15 mouse cellular contexts compared by ENCODE assay signal in genomic region chr15:63052570-63053255, GRCm38 (mm10).
DNase-seq lines count a peak whose midpoint lies in the region; ATAC-seq lines count a peak whose summit lies in the region.
"Had no signal": no experiment of that assay in that cellular context is flagged by ENCODE, and none has a peak within 500 bp of the region (broad histone marks: within the 10 kb centered on the region; RNA-seq: fewer than 3 reads in every experiment).

No protein-coding gene starts in this region.

- H3K9me3 ChIP-seq in hindbrain, embryonic 10.5 days = no peaks in the 10 kb centered on the region
- no peaks in the 10 kb centered on the region for H3K9me3 ChIP-seq in hindbrain, embryonic 14.5 days (ENCODE audit: control insufficient read depth, low read length)
- H3K9me3 ChIP-seq in embryonic facial prominence, embryonic 10.5 days = no peaks in the 10 kb centered on the region
- H3K9me3 ChIP-seq: intestine, embryonic 15.5 days had no signal

- H3K36me3 ChIP-seq in hindbrain, embryonic 10.5 days = no peaks in the 10 kb centered on the region
- H3K36me3 ChIP-seq in hindbrain, embryonic 14.5 days (replicated peaks; ENCODE audit: control insufficient read depth, insufficient read depth) = no peaks in the 10 kb centered on the region
- no peaks in the 10 kb centered on the region for H3K36me3 ChIP-seq in embryonic facial prominence, embryonic 10.5 days (replicated peaks)
- H3K36me3 ChIP-seq: intestine, embryonic 15.5 days had no signal

- H3K4me1 ChIP-seq in hindbrain, embryonic 10.5 days (replicated peaks) = peaks cover 16% of the 10 kb centered on the region
- H3K4me1 ChIP-seq in hindbrain, embryonic 14.5 days (replicated peaks; ENCODE audit: control insufficient read depth, insufficient read depth, low read length) = no peaks in the 10 kb centered on the region
- peaks cover 24% of the 10 kb centered on the region for H3K4me1 ChIP-seq in embryonic facial prominence, embryonic 10.5 days
- H3K4me1 ChIP-seq: intestine, embryonic 15.5 days had no signal

- no peak overlapping the region for H3K4me3 ChIP-seq in hindbrain, embryonic 10.5 days
- H3K4me3 ChIP-seq in hindbrain, embryonic 14.5 days (replicated peaks; ENCODE audit: low read length) = no peak overlapping the region
- no peak overlapping the region for H3K4me3 ChIP-seq in embryonic facial prominence, embryonic 10.5 days
- H3K4me3 ChIP-seq: intestine, embryonic 15.5 days had no signal

- ATAC-seq in hindbrain, embryonic 14.5 days (ENCODE audit: low FRiP score) = no peak
- ATAC-seq: intestine, embryonic 15.5 days; midbrain, embryonic 16.5 days had no signal

- H3K4me2 ChIP-seq in hindbrain, embryonic 14.5 days (replicated peaks) = no peak overlapping the region
- H3K4me2 ChIP-seq: intestine, embryonic 15.5 days had no signal

- peaks cover 16% of the 10 kb centered on the region; the same call in 1 of the 2 replicates for H3K27me3 ChIP-seq in hindbrain, embryonic 10.5 days (ENCODE audit: insufficient read depth, poor library complexity, severe bottlenecking)
- no peaks in the 10 kb centered on the region for H3K27me3 ChIP-seq in hindbrain, embryonic 14.5 days (ENCODE audit: control insufficient read depth, insufficient read depth, low read length)
- H3K27me3 ChIP-seq in embryonic facial prominence, embryonic 10.5 days (replicated peaks; ENCODE audit: low read depth, poor library complexity, severe bottlenecking) = no peaks in the 10 kb centered on the region
- H3K27me3 ChIP-seq: intestine, embryonic 15.5 days had no signal

- 4% methylated on average over 3 of the region's 3 CpGs for WGBS in hindbrain, embryonic 10.5 days
- WGBS in hindbrain, embryonic 14.5 days = 10% methylated on average over 3 of the region's 3 CpGs
- WGBS in embryonic facial prominence, embryonic 10.5 days = 3% methylated on average over 3 of the region's 3 CpGs

- H3K27ac ChIP-seq in hindbrain, embryonic 10.5 days = no peak overlapping the region
- H3K27ac ChIP-seq in hindbrain, embryonic 14.5 days = no peak overlapping the region
- peak overlapping the region; percentile 35; the same call in 1 of the 2 replicates for H3K27ac ChIP-seq in embryonic facial prominence, embryonic 10.5 days (replicated peaks)
- H3K27ac ChIP-seq: intestine, embryonic 15.5 days; liver, embryonic 14.5 days; stomach, postnatal 0 days had no signal

- DNase-seq in hindbrain, embryonic 10.5 days (ENCODE audit: low spot score) = peak; percentile 83
- no peak for DNase-seq in hindbrain, embryonic 14.5 days (ENCODE audit: low spot score)
- DNase-seq in ES-CJ7 (ENCODE audit: low read depth, low spot score) = peak; percentile 4
- peak; percentile 33 for DNase-seq in adrenal gland, adult 8-10 months
- peak; percentile 86 for DNase-seq in embryonic facial prominence, embryonic 10.5 days (ENCODE audit: low spot score)
- DNase-seq in c-Kit-positive CD71-positive TER-119-positive erythroid progenitor cells, embryonic 14.5 days (ENCODE audit: low spot score) = no peak
- no peak for DNase-seq in adipocyte (ENCODE audit: low spot score)
- no peak for DNase-seq in layer of hippocampus, postnatal 36 days
- DNase-seq: cerebellum, adult 8-10 months; lung, postnatal 14 days; thymus, postnatal 36 days had no signal

- no peak overlapping the region for H3K9ac ChIP-seq in hindbrain, embryonic 14.5 days
- H3K9ac ChIP-seq: intestine, embryonic 15.5 days; liver, embryonic 14.5 days had no signal

Comparison
In these comparisons a context has a peak if more than half of its experiments do, and no peak if none do; other contexts are left out.
1. DNase-seq: peak in hindbrain, embryonic 10.5 days (single experiment), ES-CJ7 (single experiment), adrenal gland, adult 8-10 months (single experiment) and embryonic facial prominence, embryonic 10.5 days (single experiment); none in hindbrain, embryonic 14.5 days (single experiment), c-Kit-positive CD71-positive TER-119-positive erythroid progenitor cells, embryonic 14.5 days (single experiment), adipocyte (single experiment) and layer of hippocampus, postnatal 36 days (0 of 2).